Mouse (Mus musculus) intestine, embryonic 16.5 days (tissue): ENCODE results near the gene Fam69b. TPM values are rescaled to one million over a fixed set of nuclear protein-coding genes. Genes with fewer than 3 reads are reported as not detected.

Experiments used
- ATAC-seq: fragments of 200-750 bp; cut with Nextera tagmentation; 2 replicates; pipeline ENCODE4 v1.8.0; 2017; ENCODE audit warnings: moderate TSS enrichment, moderate library complexity
- H3K27ac ChIP-seq: fragments of 300-500 bp; sonication (generic); 2 replicates; pipeline ENCODE4 v1.5.1; 2014; ENCODE audit warnings: mild to moderate bottlenecking, low read length
- H3K27me3 ChIP-seq: fragments of 300-500 bp; sonication (generic); replicated peaks from 2 replicates; pipeline ENCODE4 v1.6.1; 2014; ENCODE audit warnings: low read length, control low read depth, mixed read lengths; ENCODE audit not compliant: control insufficient read depth, insufficient read depth
- H3K36me3 ChIP-seq: fragments of 300-500 bp; sonication (generic); 2 replicates; pipeline ENCODE4 v1.6.1; 2014; ENCODE audit warnings: low read length, control low read depth; ENCODE audit not compliant: control insufficient read depth, insufficient read depth
- H3K4me1 ChIP-seq: fragments of 300-500 bp; sonication (generic); 2 replicates; pipeline ENCODE4 v1.6.1; 2014; ENCODE audit warnings: low read length, control low read depth, mixed read lengths; ENCODE audit not compliant: control insufficient read depth, insufficient read depth
- H3K4me2 ChIP-seq: fragments of 300-500 bp; sonication (generic); 2 replicates; pipeline ENCODE4 v1.6.1; 2014; ENCODE audit warnings: low read depth, low read length, control low read depth
- H3K4me3 ChIP-seq: fragments of 300-500 bp; sonication (generic); 2 replicates; pipeline ENCODE4 v1.5.1; 2014; ENCODE audit warnings: mild to moderate bottlenecking, low read length
- H3K9ac ChIP-seq: fragments of 300-500 bp; sonication (generic); 2 replicates; pipeline ENCODE4 v1.6.1; 2014; ENCODE audit warnings: low read depth, low read length
- H3K9me3 ChIP-seq: fragments of 300-500 bp; sonication (generic); 2 replicates; pipeline ENCODE4 v1.6.1; 2016; ENCODE audit warnings: low read length, control low read depth; ENCODE audit not compliant: control insufficient read depth
- WGBS: fragments of 180-500 bp; shearing (Covaris S2); extraction: QIAGEN DNeasy Blood & Tissue Kit; methylation state at CpG from one replicate; pipeline ENCODE4 v1.1.7; 2014; 5-methylcytosine and 5-hydroxymethylcytosine counted together
- polyA plus RNA-seq: library from polyadenylated mRNA; unstranded; fragments of >200 nt; fragmentation: Nextera tagmentation; extraction: Ambion mirVana; gene quantifications from 2 replicates; pipeline ENCODE4 v1.2.1, GENCODE M21; 2015

The Fam69b gene
- polyA plus RNA-seq: 24.8 and 27.0 TPM in 2 replicates

GRCm38 (mm10) chr2:26627921-26628739 lies at the start of gene Fam69b:
Gene Fam69b, plus strand, starts transcription at chr2:26628457.
- H3K27ac ChIP-seq: peak within 1 kb of the TSS; percentile 28; the same call in 1 of the 2 replicates

GRCm38 (mm10) chr2:26579714-26580113 lies 48.5 kb upstream of the Fam69b start, which contains the start of gene Egfl7:
Gene Egfl7, plus strand, starts transcription at chr2:26580014.
- H3K27ac ChIP-seq: no peak within 1 kb of the TSS
- 89% methylated on average over 1 of the region's 1 CpGs for WGBS

More at GRCm38 (mm10) chr2:26627921-26628739, at the start of gene Fam69b:
- no peaks in the 10 kb centered on the region for H3K36me3 ChIP-seq
- H3K27me3 ChIP-seq: no peaks in the 10 kb centered on the region
- H3K4me1 ChIP-seq: peaks cover 30% of the 10 kb centered on the region
- H3K9me3 ChIP-seq: no peaks in the 10 kb centered on the region
- peak within 1 kb of the TSS; percentile 95 for H3K4me2 ChIP-seq
- ATAC-seq: peak; percentile 61
- H3K9ac ChIP-seq: peak within 1 kb of the TSS; percentile 93
- WGBS: under 1% methylated on average over 53 of the region's 70 CpGs
- H3K4me3 ChIP-seq: peak within 1 kb of the TSS; percentile 75

GRCm38 (mm10) chr2:26580751-26581150 lies 47.5 kb upstream of the Fam69b start:
- 75% methylated on average over 5 of the region's 5 CpGs for WGBS
- no peak overlapping the region for H3K9ac ChIP-seq
- H3K27ac ChIP-seq: no peak overlapping the region
- no peak overlapping the region for H3K4me3 ChIP-seq
- peaks cover 4% of the 10 kb centered on the region; the same call in 1 of the 2 replicates for H3K4me1 ChIP-seq
- ATAC-seq: no peak
- no peaks in the 10 kb centered on the region for H3K27me3 ChIP-seq
- H3K9me3 ChIP-seq: no peaks in the 10 kb centered on the region
- no peaks in the 10 kb centered on the region for H3K36me3 ChIP-seq
- H3K4me2 ChIP-seq: no peak overlapping the region

More at GRCm38 (mm10) chr2:26579714-26580113, 48.5 kb upstream of the Fam69b start, which contains the start of gene Egfl7:
- H3K9ac ChIP-seq: 0 out of 2 replicates have a peak within 1 kb of the TSS, but pooled peaks have one; percentile 5
- no peaks in the 10 kb centered on the region for H3K27me3 ChIP-seq
- ATAC-seq: no peak
- H3K4me3 ChIP-seq: no peak within 1 kb of the TSS
- no peak within 1 kb of the TSS for H3K4me2 ChIP-seq
- no peaks in the 10 kb centered on the region for H3K9me3 ChIP-seq
- H3K4me1 ChIP-seq: peaks cover 4% of the 10 kb centered on the region; the same call in 1 of the 2 replicates
- H3K36me3 ChIP-seq: no peaks in the 10 kb centered on the region

DNA sequence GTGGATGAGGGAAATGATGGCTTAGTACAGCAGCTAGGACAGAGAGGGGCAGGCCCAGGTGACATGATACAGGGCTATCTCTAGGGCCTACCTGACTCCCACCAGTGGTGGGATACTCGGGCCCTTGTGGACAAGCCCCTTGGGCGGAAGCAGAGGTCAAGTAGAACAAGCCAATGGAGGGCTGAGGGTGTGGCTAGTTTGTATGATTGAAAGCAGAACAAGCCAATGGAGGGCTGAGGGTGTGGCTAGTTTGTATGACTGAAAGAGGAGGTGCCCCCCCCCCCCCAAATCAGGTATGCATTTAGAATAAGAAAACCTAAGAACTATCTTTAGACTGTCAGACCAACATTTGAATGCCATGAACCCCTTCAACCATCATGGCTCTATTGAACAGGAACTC lies 46.1 kb upstream of the Fam69b start:
- H3K4me3 ChIP-seq: no peak overlapping the region
- H3K4me1 ChIP-seq: peaks cover 7% of the 10 kb centered on the region
- no peak overlapping the region for H3K4me2 ChIP-seq
- 62% methylated on average over 2 of the region's 2 CpGs for WGBS
- no peaks in the 10 kb centered on the region for H3K27me3 ChIP-seq
- no peaks in the 10 kb centered on the region for H3K36me3 ChIP-seq
- no peak for ATAC-seq
- no peak overlapping the region for H3K9ac ChIP-seq
- no peaks in the 10 kb centered on the region for H3K9me3 ChIP-seq
- H3K27ac ChIP-seq: no peak overlapping the region

- no peak overlapping the region for H3K9ac ChIP-seq
- H3K4me1 ChIP-seq: peaks cover 7% of the 10 kb centered on the region
- WGBS: 75% methylated on average over 7 of the region's 7 CpGs
- H3K27ac ChIP-seq: peak overlapping the region; percentile 39; the same call in 1 of the 2 replicates
- no peaks in the 10 kb centered on the region for H3K27me3 ChIP-seq
- no peaks in the 10 kb centered on the region for H3K36me3 ChIP-seq
- ATAC-seq: no peak
- H3K4me2 ChIP-seq: no peak overlapping the region
- no peaks in the 10 kb centered on the region for H3K9me3 ChIP-seq
- H3K4me3 ChIP-seq: no peak overlapping the region
Measured at GRCm38 (mm10) chr2:26582741-26583140, 45.5 kb upstream of the Fam69b start.

DNA sequence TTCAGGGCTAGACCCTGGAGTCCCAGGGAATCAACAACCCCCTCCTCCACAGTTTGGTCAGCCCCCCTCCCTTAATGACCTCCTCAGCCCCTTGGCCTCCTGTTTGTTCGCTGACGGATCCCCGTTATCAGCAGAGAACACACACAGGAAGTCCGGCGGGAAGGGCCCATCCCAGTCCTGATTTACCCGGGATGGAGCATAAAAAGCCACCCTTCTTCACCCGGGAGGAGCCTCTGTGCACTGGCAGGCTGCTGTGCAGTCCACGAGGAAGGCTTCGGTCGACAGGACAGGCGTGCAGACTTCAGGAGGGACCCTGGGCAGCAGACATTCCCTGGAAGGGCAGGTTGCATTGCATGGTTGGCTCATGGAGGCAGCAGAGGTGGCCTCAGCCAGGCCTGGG lies 44.6 kb upstream of the Fam69b start:
- Histone ChIP-seq H3K9ac (peak overlapping the region; percentile 55), H3K4me2 (no peak overlapping the region), H3K9me3 (no peaks in the 10 kb centered on the region), H3K4me3 (peak overlapping the region; percentile 30), H3K27ac (peak overlapping the region; percentile 23; the same call in 1 of the 2 replicates), H3K36me3 (no peaks in the 10 kb centered on the region), H3K27me3 (no peaks in the 10 kb centered on the region), H3K4me1 (peaks cover 5% of the 10 kb centered on the region)
- 29% methylated on average over 11 of the region's 11 CpGs for WGBS
- no peak for ATAC-seq

- Histone ChIP-seq H3K27me3 (no peaks in the 10 kb centered on the region), H3K4me3 (peak overlapping the region; percentile 20), H3K4me1 (peaks cover 5% of the 10 kb centered on the region), H3K9ac (peak overlapping the region; percentile 80), H3K36me3 (no peaks in the 10 kb centered on the region), H3K9me3 (no peaks in the 10 kb centered on the region), H3K27ac (peak overlapping the region; percentile 49), H3K4me2 (no peak overlapping the region)
- no peak for ATAC-seq
- WGBS: 51% methylated on average over 6 of the region's 6 CpGs
Measured at GRCm38 (mm10) chr2:26585713-26586112, 42.5 kb upstream of the Fam69b start.

DNA sequence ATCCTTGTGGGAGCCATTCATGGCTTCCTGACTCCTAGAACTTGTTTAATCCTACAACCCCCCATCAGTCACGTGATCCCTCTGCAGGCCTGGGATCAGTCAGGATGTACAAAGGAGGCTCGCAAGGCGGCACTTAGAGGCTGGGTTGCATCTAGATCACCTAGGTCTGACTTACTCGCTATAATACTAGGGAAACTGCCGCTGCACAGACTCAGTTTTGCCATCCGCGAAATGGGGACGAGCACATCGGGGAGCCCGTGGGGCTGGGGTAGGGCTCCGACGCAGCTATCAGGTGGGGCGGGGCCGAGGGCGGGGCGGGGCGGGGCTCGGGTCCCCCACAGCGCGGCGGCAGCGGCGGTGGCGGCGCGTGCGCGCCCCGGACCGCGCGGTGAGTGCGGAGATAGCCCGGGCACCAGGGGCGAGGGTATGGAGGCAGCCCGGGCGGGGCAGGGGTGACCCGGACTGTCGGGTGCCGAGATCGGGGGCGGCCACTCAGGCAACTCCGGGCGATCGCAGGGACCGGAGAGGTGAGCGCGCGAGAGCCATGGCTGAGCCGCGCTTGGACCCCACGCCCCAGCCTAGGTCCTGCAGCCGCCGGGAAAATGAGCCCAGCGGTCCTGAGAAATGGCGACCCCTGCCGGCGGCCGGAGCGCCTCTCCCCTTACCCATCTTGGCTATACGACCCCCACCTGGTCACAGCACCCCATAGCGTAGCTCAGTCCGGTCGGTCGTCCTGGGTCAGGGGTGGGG lies 41.8 kb upstream of the Fam69b start, which contains the start of gene Gm20532:
Gm20532 (plus strand) TSS at position 346 of the 750 bp plus-strand sequence.
- peak within 1 kb of the TSS; percentile 80 for H3K9ac ChIP-seq
- no peaks in the 10 kb centered on the region for H3K27me3 ChIP-seq
- peak within 1 kb of the TSS; percentile 77 for H3K4me2 ChIP-seq
- peak within 1 kb of the TSS; percentile 49 for H3K27ac ChIP-seq
- peak within 1 kb of the TSS; percentile 70 for H3K4me3 ChIP-seq
- peak; percentile 75 for ATAC-seq
- H3K36me3 ChIP-seq: no peaks in the 10 kb centered on the region
- H3K4me1 ChIP-seq: peaks cover 5% of the 10 kb centered on the region
- 1% methylated on average over 65 of the region's 65 CpGs for WGBS
- H3K9me3 ChIP-seq: no peaks in the 10 kb centered on the region

DNA sequence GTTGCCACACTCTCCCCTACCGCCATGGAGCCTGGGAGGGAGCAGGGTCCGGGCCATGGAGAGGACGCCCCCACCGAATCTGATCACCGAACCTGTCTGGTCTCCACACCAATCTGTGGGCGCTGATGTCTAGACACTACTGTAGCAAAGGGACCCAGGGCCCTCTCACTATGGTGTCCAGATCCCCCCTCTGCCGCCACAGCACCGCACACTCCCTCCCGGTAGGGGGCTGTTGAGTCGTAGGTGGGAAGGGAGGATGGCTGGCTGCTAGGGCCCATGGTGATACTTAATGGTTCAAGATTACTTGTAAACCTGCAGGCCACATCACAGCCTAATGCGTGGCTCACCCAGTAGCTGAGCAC lies 41.2 kb upstream of the Fam69b start:
- H3K9ac ChIP-seq: peak overlapping the region; percentile 80
- H3K36me3 ChIP-seq: no peaks in the 10 kb centered on the region
- peak overlapping the region; percentile 33; the same call in 1 of the 2 replicates for H3K27ac ChIP-seq
- H3K4me1 ChIP-seq: peaks cover 5% of the 10 kb centered on the region
- H3K27me3 ChIP-seq: no peaks in the 10 kb centered on the region
- WGBS: 8% methylated on average over 11 of the region's 11 CpGs
- no peaks in the 10 kb centered on the region for H3K9me3 ChIP-seq
- peak overlapping the region; percentile 77 for H3K4me2 ChIP-seq
- peak overlapping the region; percentile 70 for H3K4me3 ChIP-seq
- peak; percentile 43 for ATAC-seq
